Mouse (Mus musculus): ENCODE results near the gene Rcc1l. TPM values are rescaled to one million over a fixed set of nuclear protein-coding genes. Genes with fewer than 3 reads are reported as not detected.

The Rcc1l gene
- total and polyA plus RNA-seq, 2 experiments from 2014 or later: 21.6 to 22.4 TPM

DNA sequence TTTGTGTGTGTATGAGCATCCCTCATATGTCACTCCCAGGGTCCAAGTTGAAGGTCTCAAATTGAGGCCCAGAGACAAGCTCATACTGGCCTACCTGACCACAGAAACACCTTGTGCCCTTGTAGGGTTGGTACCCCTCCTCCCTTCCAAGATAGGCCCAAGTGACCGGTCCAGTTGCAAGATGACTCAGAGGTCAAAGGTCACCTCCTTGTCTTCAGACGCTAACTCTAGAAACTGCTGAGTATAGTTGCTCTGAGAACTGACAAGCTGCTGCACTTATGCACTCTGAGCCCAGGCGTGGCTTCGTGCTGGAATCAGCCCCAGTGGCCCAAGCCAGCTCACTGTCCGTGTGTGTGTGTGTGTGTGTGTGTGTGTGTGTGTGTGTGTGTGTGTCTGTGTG lies 74.7 kb downstream of the Rcc1l start:
- peaks cover 15% of the 10 kb centered on the region; the same call in 1 of the 2 replicates for H3K4me1 ChIP-seq (ENCODE audit: insufficient read depth)
- 34% methylated on average over 5 of the region's 5 CpGs for WGBS
- no peaks in the 10 kb centered on the region for H3K27me3 ChIP-seq (ENCODE audit: insufficient read depth, low read length)
- no peak for TF ChIP-seq CTCF (IDR thresholded peaks at IDR 0.05; ENCODE audit: low read depth)
- H3K27ac ChIP-seq (ENCODE audit: low read depth, low read length): no peak overlapping the region
- H3K4me2 ChIP-seq (ENCODE audit: low read depth): peak overlapping the region; percentile 85
- peak overlapping the region; percentile 81 for H3K4me3 ChIP-seq (ENCODE audit: low read depth, low read length)
- H3K9ac ChIP-seq: 0 out of 2 replicates have a peak overlapping the region, but pooled peaks have one; percentile 2
- no peak for ATAC-seq
- H3K9me3 ChIP-seq (ENCODE audit: low read length): no peaks in the 10 kb centered on the region
- DNase-seq: no peak
- 0 out of 2 replicates have a peak, but pooled peaks cover 6% of the 10 kb centered on the region for H3K36me3 ChIP-seq (ENCODE audit: insufficient read depth)

DNA sequence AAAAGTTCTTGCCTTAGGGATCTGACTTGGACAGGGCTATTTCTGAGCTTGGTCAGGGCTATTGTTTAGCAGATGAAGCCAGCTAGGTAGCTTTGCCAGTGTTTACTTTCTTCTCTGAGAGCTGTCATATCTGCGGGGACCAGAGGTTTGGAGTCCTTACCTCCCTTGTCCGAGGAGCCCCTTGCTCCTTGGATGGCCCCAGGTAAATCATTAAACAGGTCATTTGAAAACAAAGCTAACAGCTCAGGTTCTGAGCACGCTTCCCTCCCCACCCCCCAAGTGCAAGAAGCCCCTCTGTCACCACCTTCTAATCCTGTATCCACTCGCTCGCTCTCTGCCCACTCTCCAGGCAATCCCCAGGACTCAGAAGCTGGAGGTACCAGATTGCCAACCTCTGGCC lies 75.3 kb downstream of the Rcc1l start:
- Histone ChIP-seq H3K27ac (ENCODE audit: low read depth, low read length) (no peak overlapping the region), H3K27me3 (ENCODE audit: insufficient read depth, low read length) (no peaks in the 10 kb centered on the region), H3K4me2 (ENCODE audit: low read depth) (peak overlapping the region; percentile 85), H3K9me3 (ENCODE audit: low read length) (no peaks in the 10 kb centered on the region), H3K36me3 (ENCODE audit: insufficient read depth) (0 out of 2 replicates have a peak, but pooled peaks cover 6% of the 10 kb centered on the region), H3K4me3 (ENCODE audit: low read depth, low read length) (peak overlapping the region; percentile 81), H3K4me1 (ENCODE audit: insufficient read depth) (peaks cover 15% of the 10 kb centered on the region; the same call in 1 of the 2 replicates), H3K9ac (0 out of 2 replicates have a peak overlapping the region, but pooled peaks have one; percentile 81)
- WGBS: 65% methylated on average over 5 of the region's 5 CpGs
- no peak for TF ChIP-seq CTCF (IDR thresholded peaks at IDR 0.05; ENCODE audit: low read depth)
- ATAC-seq: no peak
- no peak for DNase-seq

DNA sequence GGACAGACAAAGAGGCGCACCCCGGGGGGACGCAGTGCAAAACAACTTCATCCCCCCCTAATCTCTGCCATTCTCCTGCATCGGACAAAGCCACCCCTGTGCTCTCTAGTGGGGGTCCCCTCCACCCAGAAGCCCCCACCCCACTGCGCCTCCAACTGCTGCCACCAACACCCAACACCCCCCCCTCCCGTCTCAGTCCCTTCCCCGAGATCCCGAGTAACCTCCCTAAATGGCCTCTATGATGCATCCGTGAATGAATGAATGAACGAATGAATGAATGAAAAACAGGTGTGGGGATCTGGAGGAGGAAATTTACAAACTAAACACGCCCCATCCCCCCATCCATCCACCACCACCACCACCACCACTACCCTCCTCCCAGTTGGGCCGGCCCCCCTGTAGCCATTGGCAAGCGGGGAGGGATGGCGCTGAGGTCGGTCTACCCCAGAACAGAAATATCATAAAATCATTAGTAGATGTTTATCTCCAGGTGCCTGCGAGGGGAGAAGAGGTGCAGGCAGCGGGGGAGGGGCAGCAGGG lies 76.3 kb downstream of the Rcc1l start:
- no peaks in the 10 kb centered on the region for H3K27me3 ChIP-seq (ENCODE audit: insufficient read depth, low read length)
- H3K9ac ChIP-seq: peak overlapping the region; percentile 81
- peak overlapping the region; percentile 86 for H3K27ac ChIP-seq (ENCODE audit: low read depth, low read length)
- under 1% methylated on average over 17 of the region's 17 CpGs for WGBS
- peaks cover 15% of the 10 kb centered on the region; the same call in 1 of the 2 replicates for H3K4me1 ChIP-seq (ENCODE audit: insufficient read depth)
- 0 out of 2 replicates have a peak, but pooled peaks cover under 1% of the 10 kb centered on the region for H3K36me3 ChIP-seq (ENCODE audit: insufficient read depth)
- ATAC-seq (peak; percentile 11), DNase-seq (peak; percentile 11)
- H3K4me3 ChIP-seq (ENCODE audit: low read depth, low read length): peak overlapping the region; percentile 81
- TF ChIP-seq CTCF (IDR thresholded peaks at IDR 0.05; ENCODE audit: low read depth): no peak
- H3K4me2 ChIP-seq (ENCODE audit: low read depth): peak overlapping the region; percentile 85
- H3K9me3 ChIP-seq (ENCODE audit: low read length): no peaks in the 10 kb centered on the region

DNA sequence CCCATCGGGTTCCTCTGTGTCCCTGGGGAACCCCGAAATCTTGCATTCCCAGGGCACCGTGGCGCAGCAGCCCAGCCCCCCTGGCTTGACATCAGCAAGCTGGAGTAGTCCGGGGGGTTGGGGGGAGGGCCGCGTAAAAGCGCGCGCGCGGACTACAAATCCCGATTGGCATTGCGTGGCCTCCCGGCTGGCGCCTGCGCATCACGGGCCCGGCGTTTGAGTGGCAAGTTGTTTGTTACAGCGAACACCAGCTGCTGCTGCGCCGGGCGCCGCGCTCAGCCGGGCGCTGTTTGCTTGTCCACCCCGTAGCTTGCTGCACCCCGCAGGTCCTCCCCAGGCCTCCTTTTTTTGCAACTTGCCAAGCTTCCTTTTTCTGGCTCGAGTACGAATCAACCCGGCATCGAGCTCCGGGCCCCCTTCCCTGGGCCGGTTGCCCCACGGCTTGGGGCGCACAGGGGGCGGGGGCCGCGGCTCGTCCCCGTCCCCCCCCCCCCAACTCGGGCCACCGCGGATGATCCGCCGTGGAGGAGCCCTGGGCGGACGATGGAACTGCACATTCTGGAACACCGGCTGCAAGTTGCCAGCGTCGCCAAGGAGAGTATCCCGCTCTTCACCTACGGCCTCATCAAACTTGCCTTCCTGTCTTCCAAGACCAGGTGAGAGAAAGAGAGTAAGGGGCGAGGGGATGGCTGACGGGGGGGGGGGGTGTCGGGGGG lies 76.9 kb downstream of the Rcc1l start, which contains the start of gene Castor2:
Gene Castor2, plus strand, starts transcription at position 216 of the 716 bp plus-strand sequence.
- 0 out of 2 replicates have a peak, but pooled peaks have one; percentile 3 for TF ChIP-seq CTCF (IDR thresholded peaks at IDR 0.05; ENCODE audit: low read depth)
- Histone ChIP-seq H3K36me3 (ENCODE audit: insufficient read depth) (no peaks in the 10 kb centered on the region), H3K4me1 (ENCODE audit: insufficient read depth) (peaks cover 15% of the 10 kb centered on the region; the same call in 1 of the 2 replicates), H3K4me2 (ENCODE audit: low read depth) (peak within 1 kb of the TSS; percentile 85), H3K27me3 (ENCODE audit: insufficient read depth, low read length) (no peaks in the 10 kb centered on the region), H3K9me3 (ENCODE audit: low read length) (no peaks in the 10 kb centered on the region), H3K4me3 (ENCODE audit: low read depth, low read length) (peak within 1 kb of the TSS; percentile 81), H3K27ac (ENCODE audit: low read depth, low read length) (peak within 1 kb of the TSS; percentile 86), H3K9ac (peak within 1 kb of the TSS; percentile 81)
- ATAC-seq (peak; percentile 96), DNase-seq (peak; percentile 98)
- under 1% methylated on average over 44 of the region's 58 CpGs for WGBS

DNA sequence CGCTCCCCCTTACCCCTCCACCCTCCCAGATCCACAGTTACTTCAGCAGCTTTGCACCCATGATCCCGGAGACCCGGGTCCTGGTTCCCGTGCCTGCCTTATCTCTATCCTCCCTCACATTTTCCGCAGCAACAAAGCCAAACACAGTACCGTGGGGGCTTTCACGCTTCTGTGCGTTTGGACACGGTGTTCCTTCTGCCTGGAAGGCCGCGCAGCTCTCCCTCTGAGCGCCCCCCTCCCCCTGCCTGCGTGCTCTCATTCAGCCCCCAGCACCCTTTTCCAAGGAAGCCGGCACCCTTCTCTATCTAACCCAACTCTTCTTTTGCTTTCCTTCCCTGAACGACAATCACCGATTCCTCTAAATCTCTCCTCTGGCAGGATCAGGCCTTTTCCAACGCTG lies 77.6 kb downstream of the Rcc1l start:
- H3K4me3 ChIP-seq (ENCODE audit: low read depth, low read length): peak overlapping the region; percentile 81
- DNase-seq: no peak
- H3K36me3 ChIP-seq (ENCODE audit: insufficient read depth): no peaks in the 10 kb centered on the region
- peak overlapping the region; percentile 86 for H3K27ac ChIP-seq (ENCODE audit: low read depth, low read length)
- peaks cover 15% of the 10 kb centered on the region; the same call in 1 of the 2 replicates for H3K4me1 ChIP-seq (ENCODE audit: insufficient read depth)
- 2% methylated on average over 17 of the region's 17 CpGs for WGBS
- peak overlapping the region; percentile 85 for H3K4me2 ChIP-seq (ENCODE audit: low read depth)
- peak; percentile 35 for ATAC-seq
- H3K27me3 ChIP-seq (ENCODE audit: insufficient read depth, low read length): no peaks in the 10 kb centered on the region
- H3K9ac ChIP-seq: peak overlapping the region; percentile 81
- no peak for TF ChIP-seq CTCF (IDR thresholded peaks at IDR 0.05; ENCODE audit: low read depth)
- H3K9me3 ChIP-seq (ENCODE audit: low read length): no peaks in the 10 kb centered on the region

DNA sequence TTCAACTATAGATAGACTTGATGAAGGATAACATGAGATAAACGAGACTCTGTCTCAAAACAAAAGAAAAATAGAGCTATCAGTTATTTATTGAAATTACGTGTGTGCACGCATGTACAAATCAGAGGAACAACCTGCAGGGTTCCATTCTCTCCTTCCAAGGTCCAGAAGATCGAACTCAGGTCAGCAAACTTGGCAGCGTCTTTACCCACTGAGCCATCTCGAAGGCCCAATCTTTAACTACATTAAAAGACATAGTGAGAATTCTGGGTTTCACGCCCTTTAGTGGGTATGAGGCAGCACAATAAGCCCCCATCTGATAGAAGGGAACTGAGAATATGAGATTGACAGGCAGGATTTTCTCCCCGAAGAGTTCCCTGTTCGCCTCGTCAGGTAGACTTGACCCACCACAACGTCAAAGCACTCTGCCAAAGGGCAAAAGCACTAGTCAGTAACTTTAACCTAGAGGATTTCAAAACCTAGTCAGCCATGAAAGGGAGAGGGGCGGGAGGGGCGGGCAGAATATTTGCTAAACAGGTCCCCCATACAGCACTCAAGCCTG lies 78.2 kb downstream of the Rcc1l start:
- ATAC-seq (no peak), DNase-seq (no peak)
- Histone ChIP-seq H3K27ac (ENCODE audit: low read depth, low read length) (peak overlapping the region; percentile 86; the same call in 1 of the 2 replicates), H3K4me1 (ENCODE audit: insufficient read depth) (peaks cover 15% of the 10 kb centered on the region; the same call in 1 of the 2 replicates), H3K27me3 (ENCODE audit: insufficient read depth, low read length) (no peaks in the 10 kb centered on the region), H3K9ac (peak overlapping the region; percentile 81), H3K36me3 (ENCODE audit: insufficient read depth) (no peaks in the 10 kb centered on the region), H3K4me2 (ENCODE audit: low read depth) (peak overlapping the region; percentile 85), H3K4me3 (ENCODE audit: low read depth, low read length) (peak overlapping the region; percentile 81), H3K9me3 (ENCODE audit: low read length) (no peaks in the 10 kb centered on the region)
- no peak for TF ChIP-seq CTCF (IDR thresholded peaks at IDR 0.05; ENCODE audit: low read depth)
- 40% methylated on average over 13 of the region's 13 CpGs for WGBS

Other genes with a start within 250 kb of the Rcc1l start
- 16.8 and 19.3 TPM in 2 replicates for gene Castor2, start 77.1 kb downstream of the Rcc1l start, total RNA-seq (2014; rRNA removed)
- gene Castor2, start 77.1 kb downstream of the Rcc1l start, polyA plus RNA-seq (2015; fragmentation: Nextera tagmentation; extraction: Ambion mirVana): 18.9 and 21.9 TPM in 2 replicates
- gene Gtf2ird2, start 7.2 kb upstream of the Rcc1l start, total RNA-seq (2014; rRNA removed): 14.3 and 20.4 TPM in 2 replicates
- gene Gtf2ird2, start 7.2 kb upstream of the Rcc1l start, polyA plus RNA-seq (2015; fragmentation: Nextera tagmentation; extraction: Ambion mirVana): 8.8 and 11.8 TPM in 2 replicates
- 2.9 and 9.1 TPM in 2 replicates for gene Ncf1, start 52.9 kb upstream of the Rcc1l start, total RNA-seq (2014; rRNA removed)
- gene Ncf1, start 52.9 kb upstream of the Rcc1l start, polyA plus RNA-seq (2015; fragmentation: Nextera tagmentation; extraction: Ambion mirVana): 1.3 and 2.1 TPM in 2 replicates
- gene Gtf2i, start 138.0 kb upstream of the Rcc1l start, total RNA-seq (2014; rRNA removed): 98.3 and 120 TPM in 2 replicates
- gene Gtf2i, start 138.0 kb upstream of the Rcc1l start, polyA plus RNA-seq (2015; fragmentation: Nextera tagmentation; extraction: Ambion mirVana): 62.7 and 85.6 TPM in 2 replicates